Mouse (Mus musculus): ENCODE data around the gene Zfp574. TPM values are rescaled to one million over a fixed set of nuclear protein-coding genes. Genes with fewer than 3 reads are reported as not detected.

Gene Zfp574
- polyA plus RNA-seq, 1 experiment: 46.8 TPM

GRCm38 (mm10) chr7:25067909-25068656 lies 4.3 kb upstream of the Zfp574 start:
- H3K4me1 ChIP-seq (ENCODE audit: control insufficient read depth, insufficient read depth, low read length): peaks cover 1% of the 10 kb centered on the region; the same call in 1 of the 2 replicates
- DNase-seq: no peak
- 89% methylated on average over 22 of the region's 22 CpGs for WGBS
- TF ChIP-seq CTCF (IDR thresholded peaks at IDR 0.05; ENCODE audit: insufficient read depth, low read length) (no peak), POLR2A (IDR thresholded peaks at IDR 0.05; ENCODE audit: borderline replicate concordance, extremely low read depth, low read depth, low read length) (no peak)
- no peak overlapping the region for H3K4me3 ChIP-seq (replicated peaks; ENCODE audit: extremely low read depth, low read depth, low read length)

- Histone ChIP-seq H3K4me3 (replicated peaks; ENCODE audit: extremely low read depth, low read depth, low read length) (no peak overlapping the region), H3K4me1 (ENCODE audit: control insufficient read depth, insufficient read depth, low read length) (peaks cover 4% of the 10 kb centered on the region; the same call in 1 of the 2 replicates)
- TF ChIP-seq POLR2A (IDR thresholded peaks at IDR 0.05; ENCODE audit: borderline replicate concordance, extremely low read depth, low read depth, low read length): no peak
- TF ChIP-seq CTCF (IDR thresholded peaks at IDR 0.05; ENCODE audit: insufficient read depth, low read length): no peak
- DNase-seq: no peak
- 56% methylated on average over 2 of the region's 2 CpGs for WGBS
These were observed 3.6 kb upstream of the Zfp574 start for GRCm38 (mm10) chr7:25068724-25069123.

- peak; percentile 54 for DNase-seq
- Histone ChIP-seq H3K4me3 (replicated peaks; ENCODE audit: extremely low read depth, low read depth, low read length) (peak overlapping the region; percentile 94), H3K4me1 (ENCODE audit: control insufficient read depth, insufficient read depth, low read length) (peaks cover 11% of the 10 kb centered on the region)
- no peak for TF ChIP-seq POLR2A (IDR thresholded peaks at IDR 0.05; ENCODE audit: borderline replicate concordance, extremely low read depth, low read depth, low read length)
- no peak for TF ChIP-seq CTCF (IDR thresholded peaks at IDR 0.05; ENCODE audit: insufficient read depth, low read length)
- 2% methylated on average over 26 of the region's 33 CpGs for WGBS
These were observed 486 bp downstream of the Zfp574 start for GRCm38 (mm10) chr7:25072716-25073390.

- Histone ChIP-seq H3K4me3 (replicated peaks; ENCODE audit: extremely low read depth, low read depth, low read length) (no peak overlapping the region), H3K4me1 (ENCODE audit: control insufficient read depth, insufficient read depth, low read length) (peaks cover 13% of the 10 kb centered on the region)
- DNase-seq: no peak
- TF ChIP-seq POLR2A (IDR thresholded peaks at IDR 0.05; ENCODE audit: borderline replicate concordance, extremely low read depth, low read depth, low read length) (no peak), CTCF (IDR thresholded peaks at IDR 0.05; ENCODE audit: insufficient read depth, low read length) (no peak)
- WGBS: 84% methylated on average over 8 of the region's 8 CpGs
These were observed 1.6 kb downstream of the Zfp574 start for GRCm38 (mm10) chr7:25073924-25074323.

GRCm38 (mm10) chr7:25076296-25076662 lies 3.9 kb downstream of the Zfp574 start:
- DNase-seq: no peak
- H3K4me1 ChIP-seq (ENCODE audit: control insufficient read depth, insufficient read depth, low read length): peaks cover 14% of the 10 kb centered on the region
- peak overlapping the region; percentile 67 for H3K4me3 ChIP-seq (replicated peaks; ENCODE audit: extremely low read depth, low read depth, low read length)
- TF ChIP-seq CTCF (IDR thresholded peaks at IDR 0.05; ENCODE audit: insufficient read depth, low read length): no peak
- TF ChIP-seq POLR2A (IDR thresholded peaks at IDR 0.05; ENCODE audit: borderline replicate concordance, extremely low read depth, low read depth, low read length): no peak
- WGBS: 18% methylated on average over 7 of the region's 7 CpGs

GRCm38 (mm10) chr7:25076663-25077413 lies 4.5 kb downstream of the Zfp574 start:
- peaks cover 14% of the 10 kb centered on the region for H3K4me1 ChIP-seq (ENCODE audit: control insufficient read depth, insufficient read depth, low read length)
- H3K4me3 ChIP-seq (replicated peaks; ENCODE audit: extremely low read depth, low read depth, low read length): peak overlapping the region; percentile 78
- WGBS: under 1% methylated on average over 52 of the region's 56 CpGs
- no peak for TF ChIP-seq CTCF (IDR thresholded peaks at IDR 0.05; ENCODE audit: insufficient read depth, low read length)
- peak; percentile 96 for TF ChIP-seq POLR2A (IDR thresholded peaks at IDR 0.05; ENCODE audit: borderline replicate concordance, extremely low read depth, low read depth, low read length)
- DNase-seq: peak; percentile 91

GRCm38 (mm10) chr7:25077414-25077755 lies 5.0 kb downstream of the Zfp574 start:
- DNase-seq: no peak
- H3K4me1 ChIP-seq (ENCODE audit: control insufficient read depth, insufficient read depth, low read length): peaks cover 14% of the 10 kb centered on the region
- under 1% methylated on average over 30 of the region's 33 CpGs for WGBS
- peak overlapping the region; percentile 78 for H3K4me3 ChIP-seq (replicated peaks; ENCODE audit: extremely low read depth, low read depth, low read length)
- TF ChIP-seq CTCF (IDR thresholded peaks at IDR 0.05; ENCODE audit: insufficient read depth, low read length) (no peak), POLR2A (IDR thresholded peaks at IDR 0.05; ENCODE audit: borderline replicate concordance, extremely low read depth, low read depth, low read length) (no peak)

- H3K4me3 ChIP-seq (replicated peaks; ENCODE audit: extremely low read depth, low read depth, low read length): no peak overlapping the region
- DNase-seq: no peak
- peaks cover 10% of the 10 kb centered on the region for H3K4me1 ChIP-seq (ENCODE audit: control insufficient read depth, insufficient read depth, low read length)
- 79% methylated on average over 12 of the region's 12 CpGs for WGBS
- TF ChIP-seq POLR2A (IDR thresholded peaks at IDR 0.05; ENCODE audit: borderline replicate concordance, extremely low read depth, low read depth, low read length): no peak
- TF ChIP-seq CTCF (IDR thresholded peaks at IDR 0.05; ENCODE audit: insufficient read depth, low read length): no peak
These were observed 7.2 kb downstream of the Zfp574 start for GRCm38 (mm10) chr7:25079496-25080026.

GRCm38 (mm10) chr7:25080431-25080830 lies 8.1 kb downstream of the Zfp574 start:
- H3K4me1 ChIP-seq (ENCODE audit: control insufficient read depth, insufficient read depth, low read length): peaks cover 17% of the 10 kb centered on the region
- 88% methylated on average over 13 of the region's 13 CpGs for WGBS
- H3K4me3 ChIP-seq (replicated peaks; ENCODE audit: extremely low read depth, low read depth, low read length): no peak overlapping the region
- no peak for DNase-seq
- TF ChIP-seq POLR2A (IDR thresholded peaks at IDR 0.05; ENCODE audit: borderline replicate concordance, extremely low read depth, low read depth, low read length) (no peak), CTCF (IDR thresholded peaks at IDR 0.05; ENCODE audit: insufficient read depth, low read length) (no peak)

All from lung, adult 2 months (tissue).